Mouse (Mus musculus) bone marrow, adult 2 months (tissue): Measurements from ENCODE around the gene Pip4k2b.

Experiments used
- CTCF ChIP-seq: fragments of 200-500 bp; IDR thresholded peaks from 2 replicates; pipeline ENCODE4 v1.5.1; 2011; ENCODE audit warnings: low read length, control low read depth; ENCODE audit not compliant: control insufficient read depth, insufficient read depth
- POLR2A ChIP-seq: fragments of 200-500 bp; IDR thresholded peaks from 2 replicates; pipeline ENCODE4 v1.6.1; 2011; ENCODE audit warnings: low read depth, mild to moderate bottlenecking, control low read depth, low read length, borderline replicate concordance; ENCODE audit not compliant: control insufficient read depth

GRCm38 (mm10) chr11:97713896-97714295 is 30.6 kb downstream of the Pip4k2b start:
- TF ChIP-seq CTCF (no peak), POLR2A (no peak)
